Mouse (Mus musculus) ES-E14 (cell line): Measurements from ENCODE around the gene Smim12.

Experiments used
- CHD2 ChIP-seq: IDR thresholded peaks from 2 replicates; pipeline ENCODE4 v1.6.1; 2014; ENCODE audit warnings: mild to moderate bottlenecking, low read depth, low read length, inconsistent platforms
- HCFC1 ChIP-seq: IDR thresholded peaks from 2 replicates; pipeline ENCODE4 v1.6.1; 2012; ENCODE audit warnings: low read length, inconsistent platforms, borderline replicate concordance; ENCODE audit not compliant: insufficient read depth
- MAFK ChIP-seq: IDR thresholded peaks from 2 replicates; pipeline ENCODE4 v1.6.1; 2014; ENCODE audit warnings: mild to moderate bottlenecking, low read depth, low read length, inconsistent platforms; ENCODE audit not compliant: insufficient read depth
- ZC3H11A ChIP-seq: IDR thresholded peaks from 2 replicates; pipeline ENCODE4 v1.6.1; 2012; ENCODE audit warnings: low read depth, mild to moderate bottlenecking, inconsistent platforms, low read length, borderline replicate concordance

- TF ChIP-seq CHD2 (no peak), ZC3H11A (no peak), HCFC1 (no peak), MAFK (no peak)
Observed at GRCm38 (mm10) chr4:127292631-127293030, 49.0 kb downstream of the Smim12 start.
